31 mouse cellular contexts compared by ENCODE assay signal in genomic region chr2:25666516-25666915, GRCm38 (mm10). TPM values are rescaled to one million over a fixed set of nuclear protein-coding genes. Genes with fewer than 3 reads are reported as not detected.
"Had no signal": no experiment of that assay in that cellular context is flagged by ENCODE, and none has a peak within 500 bp of the region (broad histone marks: within the 10 kb centered on the region; RNA-seq: fewer than 3 reads in every experiment).

No protein-coding gene starts in this region.

- H3K9me3 ChIP-seq: heart, embryonic 10.5 days; heart, embryonic 12.5 days; hindbrain, embryonic 10.5 days; hindbrain, embryonic 12.5 days; intestine, embryonic 15.5 days; limb, embryonic 10.5 days; limb, embryonic 12.5 days; liver, embryonic 12.5 days had no signal

- DNase-seq: gastrocnemius, adult 2 months; gastrocnemius, postnatal 10 days; gastrocnemius, postnatal 25 days; heart, adult 18-20 months; heart, postnatal 10 days; heart, postnatal 4 days; kidney, adult 18-20 months; kidney, adult 8-10 months; kidney, postnatal 10 days; kidney, postnatal 25 days; kidney, postnatal 4 days; liver had no signal

- ATAC-seq: hindbrain, embryonic 16.5 days; intestine, embryonic 15.5 days; intestine, postnatal 0 days; liver, embryonic 12.5 days had no signal

- H3K36me3 ChIP-seq: heart, embryonic 10.5 days; heart, embryonic 12.5 days; hindbrain, embryonic 10.5 days; hindbrain, embryonic 12.5 days; intestine, embryonic 15.5 days; limb, embryonic 10.5 days; limb, embryonic 12.5 days; liver, embryonic 12.5 days had no signal

- H3K4me2 ChIP-seq: heart, embryonic 12.5 days; hindbrain, embryonic 12.5 days; hindbrain, embryonic 14.5 days; intestine, embryonic 15.5 days; limb, embryonic 12.5 days; liver, embryonic 12.5 days had no signal

- H3K27me3 ChIP-seq: heart, embryonic 12.5 days; hindbrain, embryonic 12.5 days; intestine, embryonic 15.5 days; limb, embryonic 12.5 days; liver, embryonic 12.5 days had no signal

- H3K4me1 ChIP-seq: heart, embryonic 10.5 days; heart, embryonic 12.5 days; hindbrain, embryonic 10.5 days; hindbrain, embryonic 12.5 days; intestine, embryonic 15.5 days; limb, embryonic 10.5 days; limb, embryonic 12.5 days; liver, embryonic 12.5 days had no signal

- H3K27ac ChIP-seq: gastrocnemius, adult 2 months; heart, embryonic 10.5 days; hindbrain, embryonic 10.5 days; hindbrain, embryonic 12.5 days; hindbrain, embryonic 14.5 days; intestine, embryonic 15.5 days; layer of hippocampus, adult 2 months; left cerebral cortex, adult 2 months; limb, embryonic 10.5 days; limb, embryonic 12.5 days; liver, embryonic 12.5 days; liver, embryonic 14.5 days had no signal

- H3K4me3 ChIP-seq: gastrocnemius, adult 2 months; heart, embryonic 10.5 days; heart, embryonic 12.5 days; hindbrain, embryonic 10.5 days; hindbrain, embryonic 12.5 days; intestine, embryonic 15.5 days; layer of hippocampus, adult 2 months; left cerebral cortex, adult 2 months; limb, embryonic 10.5 days; limb, embryonic 12.5 days; liver, embryonic 12.5 days had no signal

- H3K9ac ChIP-seq: heart, embryonic 12.5 days; hindbrain, embryonic 12.5 days; hindbrain, embryonic 14.5 days; intestine, embryonic 15.5 days; limb, embryonic 12.5 days; liver, embryonic 12.5 days; liver, embryonic 14.5 days had no signal

RNA-seq across cellular contexts. Expression of gene Lcn5, which starts 8.8 kb away (rescaled TPM):
- polyA plus RNA-seq: heart, embryonic 10.5 days; heart, embryonic 12.5 days; heart, embryonic 14.5 days; heart, embryonic 16.5 days; hindbrain, embryonic 10.5 days; hindbrain, embryonic 12.5 days; hindbrain, embryonic 14.5 days; hindbrain, embryonic 16.5 days; intestine, embryonic 15.5 days; intestine, postnatal 0 days; kidney, embryonic 14.5 days; kidney, embryonic 16.5 days; limb, embryonic 10.5 days; limb, embryonic 12.5 days; limb, embryonic 14.5 days; liver, embryonic 12.5 days; liver, embryonic 14.5 days had no signal

RNA-seq across cellular contexts. Expression of gene Lcn6, which starts 10.1 kb away (rescaled TPM):
- polyA plus RNA-seq: heart, embryonic 10.5 days; heart, embryonic 12.5 days; heart, embryonic 14.5 days; heart, embryonic 16.5 days; hindbrain, embryonic 10.5 days; hindbrain, embryonic 12.5 days; hindbrain, embryonic 14.5 days; hindbrain, embryonic 16.5 days; intestine, embryonic 15.5 days; intestine, postnatal 0 days; kidney, embryonic 14.5 days; kidney, embryonic 16.5 days; limb, embryonic 10.5 days; limb, embryonic 12.5 days; limb, embryonic 14.5 days; liver, embryonic 12.5 days; liver, embryonic 14.5 days had no signal

RNA-seq across cellular contexts. Expression of gene Lcn8, which starts 13.6 kb away (rescaled TPM):
- polyA plus RNA-seq: heart, embryonic 10.5 days; heart, embryonic 12.5 days; heart, embryonic 14.5 days; heart, embryonic 16.5 days; hindbrain, embryonic 10.5 days; hindbrain, embryonic 12.5 days; hindbrain, embryonic 14.5 days; hindbrain, embryonic 16.5 days; intestine, embryonic 15.5 days; intestine, postnatal 0 days; kidney, embryonic 14.5 days; kidney, embryonic 16.5 days; limb, embryonic 10.5 days; limb, embryonic 12.5 days; liver, embryonic 12.5 days; liver, embryonic 14.5 days had no signal

RNA-seq across cellular contexts. Expression of gene Lcn10, which starts 16.0 kb away (rescaled TPM):
- polyA plus RNA-seq: heart, embryonic 10.5 days; heart, embryonic 12.5 days; heart, embryonic 14.5 days; heart, embryonic 16.5 days; hindbrain, embryonic 10.5 days; hindbrain, embryonic 12.5 days; hindbrain, embryonic 14.5 days; hindbrain, embryonic 16.5 days; intestine, embryonic 15.5 days; intestine, postnatal 0 days; kidney, embryonic 14.5 days; kidney, embryonic 16.5 days; limb, embryonic 10.5 days; limb, embryonic 12.5 days; limb, embryonic 14.5 days; liver, embryonic 12.5 days; liver, embryonic 14.5 days had no signal

RNA-seq across cellular contexts. Expression of gene Obp2a, which starts 33.3 kb away (rescaled TPM):
- polyA plus RNA-seq: heart, embryonic 10.5 days; heart, embryonic 12.5 days; heart, embryonic 14.5 days; heart, embryonic 16.5 days; hindbrain, embryonic 10.5 days; hindbrain, embryonic 12.5 days; hindbrain, embryonic 14.5 days; hindbrain, embryonic 16.5 days; intestine, embryonic 15.5 days; intestine, postnatal 0 days; kidney, embryonic 14.5 days; kidney, embryonic 16.5 days; limb, embryonic 10.5 days; limb, embryonic 12.5 days; limb, embryonic 14.5 days; liver, embryonic 12.5 days; liver, embryonic 14.5 days had no signal
